Mouse (Mus musculus) gastrocnemius, adult 8-10 months (tissue): ENCODE results near the gene Ceacam9. TPM values are rescaled to one million over a fixed set of nuclear protein-coding genes. Genes with fewer than 3 reads are reported as not detected.
"Not testable (repeated sequence)": the region's sequence is repeated elsewhere in the genome, so short reads cannot be mapped to it uniquely, and the experiment has no call there.

Experiments used
- DNase-seq, 2 experiments: peaks; one replicate each; pipeline ENCODE4 v3.0.0; 2022; ENCODE audit warnings: low spot score in 2 of 2
- total RNA-seq, 4 experiments: library from RNA; stranded (reverse); gene quantifications; 2 replicates each; pipeline ENCODE4 v1.2.4; 2022

The Ceacam9 gene
- not detected for total RNA-seq

DNA sequence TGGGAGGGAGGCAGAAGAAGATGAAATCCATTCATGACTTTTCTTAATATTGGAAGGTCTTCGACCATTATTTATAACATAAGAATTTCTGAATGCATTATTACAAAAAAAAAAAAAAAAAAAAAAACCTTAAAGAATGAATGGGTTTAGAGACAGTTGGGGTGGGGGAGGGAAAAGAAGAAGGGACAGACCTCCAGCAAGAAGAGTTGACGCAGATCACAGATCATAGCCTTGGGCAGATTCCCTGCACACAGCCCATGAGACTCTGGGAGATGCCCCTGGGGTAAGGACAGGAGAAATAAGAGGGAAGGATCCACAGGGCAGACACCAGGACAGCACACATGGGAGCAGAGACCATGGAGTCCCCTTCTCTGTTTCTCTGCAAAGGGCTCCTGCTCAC lies at the start of gene Ceacam9:
Gene Ceacam9, plus strand, starts transcription at position 301 of the 400 bp plus-strand sequence.
- DNase-seq = no peak

DNA sequence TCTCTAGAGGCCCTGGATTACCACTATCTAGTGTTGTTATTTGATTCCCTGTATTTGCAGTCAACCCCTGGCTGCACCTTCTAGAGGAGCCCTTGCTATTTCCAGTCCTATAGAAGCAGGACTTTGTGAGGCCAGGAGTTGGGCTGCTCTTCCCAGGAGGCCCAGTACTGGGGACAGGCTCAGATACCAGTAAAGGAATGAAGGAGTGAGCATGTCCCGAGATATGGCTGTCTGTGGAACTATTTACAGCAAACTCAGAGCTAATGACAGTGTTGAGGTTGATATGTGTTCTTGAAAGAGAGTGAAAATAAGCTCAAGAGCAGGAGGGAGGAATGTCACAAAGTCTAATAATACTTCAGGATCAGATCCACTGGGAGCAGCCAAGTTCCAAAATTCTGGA lies 47.9 kb upstream of the Ceacam9 start:
- DNase-seq = no peak

DNA sequence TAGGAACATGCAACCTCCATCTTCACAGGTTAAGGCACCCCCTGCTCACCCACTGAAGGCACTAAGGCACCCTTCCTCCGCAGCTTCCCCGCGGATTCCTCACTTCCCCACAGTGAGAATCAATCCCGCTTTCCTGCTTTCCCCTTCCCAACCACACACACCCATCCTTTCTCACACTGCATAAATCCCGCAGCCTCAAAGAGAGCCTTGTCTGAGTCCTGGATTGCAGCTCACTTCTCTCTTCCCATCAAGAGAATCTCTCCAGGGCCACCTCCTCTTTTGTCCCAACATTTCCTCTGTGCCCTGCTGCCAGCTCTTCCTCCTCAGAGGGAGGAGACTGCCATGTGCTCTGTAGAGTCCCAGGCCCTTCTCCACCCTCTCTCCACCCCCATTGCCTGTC lies 47.0 kb upstream of the Ceacam9 start:
- not testable (repeated sequence) for DNase-seq

DNA sequence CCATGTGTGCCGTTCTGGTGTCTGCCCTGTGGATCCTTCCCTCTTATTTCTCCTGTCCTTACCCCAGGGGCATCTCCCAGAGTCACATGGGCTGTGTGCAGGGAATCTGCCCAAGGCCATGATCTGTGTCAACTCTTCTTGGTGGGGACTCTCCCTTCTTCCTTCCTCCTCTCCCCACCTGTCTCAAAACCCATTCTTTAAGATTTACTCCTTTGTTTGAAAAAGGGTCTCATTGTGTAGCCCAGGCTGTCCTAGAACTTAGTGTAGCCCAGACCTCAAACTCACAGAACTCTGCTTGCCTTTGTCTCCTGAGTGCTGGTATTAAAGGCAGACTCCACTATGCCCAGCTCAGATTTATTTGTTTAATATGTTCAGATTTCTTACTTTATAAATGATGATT lies 46.1 kb upstream of the Ceacam9 start, which contains the start of gene Ceacam15:
Gene Ceacam15, minus strand, starts transcription at position 101 of the 400 bp plus-strand sequence.
- no peak for DNase-seq

DNA sequence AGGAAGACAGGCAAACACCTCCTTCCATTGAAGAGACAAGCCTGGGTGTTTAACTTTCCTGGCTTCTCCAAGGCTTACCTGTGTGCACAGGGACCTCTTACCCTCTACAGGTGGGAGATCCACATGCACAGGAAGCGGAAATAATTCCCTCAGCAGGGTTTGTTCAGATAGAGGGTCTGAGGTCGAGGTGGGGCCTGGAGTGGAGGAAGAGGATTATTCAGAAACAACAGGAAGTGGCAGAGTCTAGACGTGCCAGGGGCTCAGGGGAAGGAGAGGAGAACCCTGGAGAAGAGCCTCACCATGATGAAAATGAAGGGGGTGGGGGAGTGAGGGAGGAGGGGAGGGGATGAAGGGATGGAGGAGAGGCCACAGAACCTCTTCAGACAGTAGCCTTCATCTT lies 41.5 kb upstream of the Ceacam9 start:
- not testable (repeated sequence) for DNase-seq

DNA sequence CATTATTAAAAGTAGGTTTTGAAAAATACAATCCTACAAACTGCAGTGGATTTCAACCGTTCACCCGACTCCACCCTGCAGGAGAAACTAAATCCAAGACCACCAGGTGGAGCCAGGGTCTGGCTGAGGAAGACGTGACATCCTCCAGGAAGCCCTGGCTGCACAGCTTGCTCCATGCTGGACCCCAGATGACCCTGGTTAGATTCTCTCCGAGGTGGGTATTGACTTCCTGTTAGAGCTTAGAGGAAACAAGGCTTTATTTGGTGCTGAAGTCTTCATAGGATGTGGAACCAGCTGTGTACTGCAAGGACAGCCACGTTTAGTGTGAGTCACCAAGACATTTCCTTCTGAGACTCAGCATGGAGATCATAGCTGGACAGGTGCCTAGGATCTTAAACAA lies 32.5 kb upstream of the Ceacam9 start:
- no peak for DNase-seq

DNA sequence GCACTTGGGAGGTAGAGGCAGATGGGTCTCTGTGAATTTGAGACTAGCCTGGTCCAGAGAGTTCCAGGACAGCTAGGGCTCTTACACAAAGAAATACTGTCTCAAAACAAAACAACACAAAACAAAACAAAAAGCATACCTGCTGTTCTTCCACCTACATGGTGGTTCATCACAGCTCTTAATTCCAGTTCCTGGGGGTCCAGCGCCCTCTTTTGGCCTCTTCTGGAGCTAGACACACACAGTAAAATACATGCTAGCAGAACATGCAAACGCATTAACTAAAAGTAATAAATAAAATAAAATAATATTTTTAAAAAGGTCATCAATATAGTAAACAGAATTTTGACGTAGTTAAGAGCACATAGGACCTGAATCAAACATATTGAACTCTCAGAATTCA lies 26.7 kb upstream of the Ceacam9 start:
- peak in 1 of 2 experiments; percentile 34 for DNase-seq

DNA sequence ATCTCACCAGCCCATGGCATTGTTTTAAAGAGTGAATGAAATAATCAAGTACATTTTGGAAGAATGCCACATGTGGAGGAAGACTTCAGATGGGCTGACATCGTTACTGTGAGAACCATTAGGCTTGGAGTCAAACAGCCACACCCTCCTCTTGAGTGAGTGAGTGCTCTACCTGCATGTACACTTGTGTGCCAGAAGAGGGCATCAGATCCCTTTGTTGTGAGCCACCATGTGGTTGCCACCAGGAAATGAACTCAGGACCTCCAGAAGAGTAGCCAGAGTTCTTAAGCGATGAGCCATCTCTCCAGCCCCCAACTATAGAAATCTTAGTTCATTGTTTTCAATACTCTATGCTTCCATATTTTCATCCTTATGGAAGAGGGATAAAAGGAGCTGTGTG lies 22.7 kb upstream of the Ceacam9 start:
- DNase-seq = no peak

DNA sequence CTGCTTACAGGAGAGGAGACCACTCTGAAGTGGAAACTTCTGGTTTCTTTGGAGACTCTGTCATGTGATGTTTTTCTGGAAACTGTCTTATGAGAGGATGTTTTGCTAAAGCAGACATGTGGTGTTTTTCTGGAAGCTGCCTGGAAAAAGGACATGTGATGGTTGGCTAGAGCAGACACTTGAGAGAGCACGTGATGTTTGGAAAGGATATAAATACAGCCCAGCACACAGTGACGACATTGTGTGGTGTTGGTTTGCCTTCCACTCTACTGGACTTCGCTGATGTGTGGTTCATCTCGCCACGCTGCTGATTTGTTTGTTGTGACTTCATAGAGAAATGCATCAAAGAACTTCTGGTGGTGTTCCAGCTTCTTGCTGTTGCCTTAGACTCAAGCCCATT lies 21.1 kb upstream of the Ceacam9 start:
- no peak for DNase-seq

DNA sequence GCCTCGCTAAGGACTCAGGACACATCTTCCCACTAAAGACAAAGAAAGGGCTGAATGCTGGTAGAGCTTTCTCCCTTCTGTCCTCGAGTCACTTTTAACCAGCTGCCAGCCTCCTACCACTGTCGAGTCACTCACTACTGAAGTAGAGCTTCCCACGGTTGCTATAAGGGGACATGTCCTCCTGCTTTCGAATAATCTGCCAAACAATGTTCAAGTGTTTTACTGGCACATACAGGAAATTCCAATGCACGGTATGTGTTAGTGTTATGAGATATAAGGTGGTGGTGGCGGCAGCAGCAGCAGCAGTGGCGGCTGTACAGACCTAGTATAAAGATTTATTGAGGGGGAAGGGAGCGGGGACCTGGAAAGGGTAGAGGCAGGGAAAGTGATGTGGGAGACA lies 15.3 kb upstream of the Ceacam9 start:
- no peak for DNase-seq

DNA sequence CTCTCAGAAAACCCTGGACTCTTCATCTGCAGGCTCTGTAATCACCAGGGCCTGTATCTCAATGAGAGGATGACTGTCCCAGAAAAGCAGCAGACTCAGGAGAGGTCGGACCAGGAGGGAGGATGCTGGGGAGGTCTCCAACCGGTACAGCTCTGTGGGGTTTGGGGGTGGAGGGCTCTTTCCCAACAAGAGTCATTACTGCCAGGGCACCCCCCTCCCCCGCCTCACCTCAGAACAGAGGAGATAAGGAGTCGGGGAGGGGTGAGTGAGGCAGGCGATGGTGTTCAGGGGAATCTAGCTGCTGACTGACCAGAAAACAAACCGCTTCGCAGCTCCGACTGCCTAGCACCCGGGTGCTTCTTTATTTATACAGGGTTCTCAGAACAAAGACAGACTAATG lies 13.5 kb upstream of the Ceacam9 start:
- DNase-seq = no peak

DNA sequence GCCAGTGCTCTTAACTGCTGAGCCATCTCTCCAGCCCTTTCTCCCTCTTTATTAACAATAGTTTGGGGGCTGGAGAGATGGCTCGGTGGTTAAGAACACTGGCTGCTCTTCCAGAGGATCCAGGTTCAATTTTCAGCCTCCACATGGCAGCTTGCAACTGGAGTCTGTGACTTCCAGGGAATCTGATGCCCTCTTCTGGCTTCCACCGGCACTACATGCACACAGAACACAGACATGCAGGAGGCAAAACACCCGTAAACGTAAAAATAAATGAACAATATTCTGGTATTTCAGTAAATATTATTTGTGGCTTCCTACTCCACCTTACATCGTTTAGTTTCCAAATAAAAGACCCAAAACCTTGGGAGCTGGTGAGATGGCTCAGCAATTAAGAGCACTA lies 11.1 kb upstream of the Ceacam9 start:
- no peak for DNase-seq

DNA sequence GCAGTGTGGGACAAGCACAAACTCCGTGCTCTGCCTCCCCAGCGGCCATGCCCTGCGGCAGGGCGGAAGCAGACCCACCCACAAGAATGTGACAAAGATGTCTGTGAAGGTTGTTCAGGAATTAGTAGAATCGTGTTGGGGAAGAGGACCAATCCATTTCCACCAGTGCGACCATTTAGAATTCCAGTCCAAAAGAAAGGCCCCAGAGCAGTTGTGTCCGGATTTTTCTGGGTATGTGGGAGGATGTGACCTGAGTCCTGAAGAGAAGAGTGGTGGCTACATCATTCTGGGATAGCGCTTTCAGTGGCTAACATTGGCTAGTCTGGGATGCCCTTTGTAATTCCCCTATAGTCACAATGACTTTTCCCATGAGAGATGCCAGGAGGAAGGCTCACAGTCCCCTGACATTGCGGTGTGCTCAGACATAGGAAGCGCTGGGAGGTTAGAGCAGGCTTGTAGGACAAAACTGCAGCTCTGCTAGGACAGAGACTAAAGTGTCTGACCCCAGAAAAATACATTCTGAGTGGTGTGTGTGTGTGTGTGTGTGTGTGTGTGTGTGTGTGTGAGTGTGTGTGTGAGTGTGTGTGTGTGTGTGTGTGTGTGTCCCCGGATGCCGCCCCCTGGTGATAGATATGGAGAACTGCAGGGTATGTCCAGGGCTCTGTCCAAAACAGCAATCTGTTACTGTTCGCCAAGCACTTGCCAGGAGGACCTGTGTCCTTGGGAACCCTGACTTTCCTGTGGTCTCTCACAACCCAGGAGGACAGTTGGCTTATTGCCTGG lies 8.9 kb upstream of the Ceacam9 start:
- no peak for DNase-seq

DNA sequence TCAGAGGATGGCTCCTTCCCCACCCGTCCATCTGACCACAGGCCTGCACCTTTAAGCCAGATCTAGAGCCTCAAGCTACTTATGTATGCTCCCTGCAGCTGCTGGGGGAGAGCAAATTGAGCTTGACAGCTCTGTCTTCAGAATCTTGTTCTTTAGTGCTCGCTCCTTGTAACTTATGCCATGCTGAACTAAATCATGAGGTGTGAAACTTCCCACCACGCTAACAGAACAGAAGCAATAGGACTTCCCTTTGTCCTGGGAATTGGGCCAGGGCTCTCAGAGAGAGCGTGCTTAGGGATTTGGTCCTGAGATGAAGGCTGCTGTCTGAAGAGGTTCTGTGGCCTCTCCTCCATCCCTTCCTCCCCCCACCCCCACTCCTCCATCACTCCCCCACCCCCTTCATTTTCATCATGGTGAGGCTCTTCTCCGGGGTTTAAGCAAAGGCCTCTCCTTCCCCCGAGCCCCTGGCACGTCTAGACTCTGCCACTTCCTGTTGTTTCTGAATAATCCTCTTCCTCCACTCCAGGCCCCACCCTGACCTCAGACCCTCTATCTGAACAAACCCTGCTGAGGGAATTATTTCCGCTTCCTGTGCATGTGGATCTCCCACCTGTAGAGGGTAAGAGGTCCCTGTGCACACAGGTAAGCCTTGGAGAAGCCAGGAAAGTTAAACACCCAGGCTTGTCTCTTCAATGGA lies 5.1 kb upstream of the Ceacam9 start:
- DNase-seq = not testable (repeated sequence)

DNA sequence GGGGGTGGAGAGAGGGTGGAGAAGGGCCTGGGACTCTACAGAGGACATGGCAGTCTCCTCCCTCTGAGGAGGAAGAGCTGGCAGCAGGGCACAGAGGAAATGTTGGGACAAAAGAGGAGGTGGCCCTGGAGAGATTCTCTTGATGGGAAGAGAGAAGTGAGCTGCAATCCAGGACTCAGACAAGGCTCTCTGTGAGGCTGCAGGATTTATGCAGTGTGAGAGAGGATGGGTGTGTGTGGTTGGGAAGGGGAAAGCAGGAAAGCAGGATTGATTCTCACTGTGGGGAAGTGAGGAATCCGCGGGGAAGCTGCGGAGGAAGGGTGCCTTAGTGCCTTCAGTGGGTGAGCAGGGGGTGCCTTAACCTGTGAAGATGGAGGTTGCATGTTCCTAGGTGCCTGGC lies 761 bp downstream of the Ceacam9 start:
- DNase-seq = not testable (repeated sequence)

DNA sequence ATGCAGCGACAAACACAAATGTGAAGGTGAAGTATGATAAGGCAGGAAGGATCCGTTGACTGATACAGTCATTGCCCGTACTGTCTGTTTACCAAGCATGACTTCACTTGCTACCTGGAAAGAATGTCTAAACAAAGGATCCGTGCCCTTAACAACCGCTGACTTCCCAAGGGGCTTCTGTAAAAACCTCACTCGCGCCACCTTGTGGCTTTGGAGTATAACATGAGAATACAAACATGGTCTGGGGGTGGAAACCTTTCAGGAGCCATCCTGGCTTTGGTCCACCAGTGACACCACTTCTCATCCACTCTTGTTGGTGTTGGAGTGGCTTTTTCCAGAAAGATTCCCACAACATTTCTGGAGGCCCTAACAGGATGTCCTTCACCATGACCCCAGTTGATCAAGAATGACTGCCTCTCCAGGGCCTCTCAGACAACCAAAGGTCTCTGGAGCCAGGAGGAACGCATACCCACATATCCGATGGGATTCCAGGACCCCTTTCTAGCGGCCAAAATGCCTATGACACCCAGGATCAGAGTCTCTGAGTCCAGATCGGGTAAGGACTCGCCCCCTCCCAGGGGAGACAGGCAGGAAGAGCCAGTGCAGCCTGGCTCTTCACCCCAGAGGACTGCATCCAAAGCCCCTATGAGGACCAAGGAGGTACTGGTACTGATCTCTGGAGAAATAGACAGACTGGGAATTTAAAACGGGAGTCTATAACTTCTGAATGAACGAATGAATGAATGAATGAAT lies 7.0 kb downstream of the Ceacam9 start:
- DNase-seq = peak; percentile 30 to 38

DNA sequence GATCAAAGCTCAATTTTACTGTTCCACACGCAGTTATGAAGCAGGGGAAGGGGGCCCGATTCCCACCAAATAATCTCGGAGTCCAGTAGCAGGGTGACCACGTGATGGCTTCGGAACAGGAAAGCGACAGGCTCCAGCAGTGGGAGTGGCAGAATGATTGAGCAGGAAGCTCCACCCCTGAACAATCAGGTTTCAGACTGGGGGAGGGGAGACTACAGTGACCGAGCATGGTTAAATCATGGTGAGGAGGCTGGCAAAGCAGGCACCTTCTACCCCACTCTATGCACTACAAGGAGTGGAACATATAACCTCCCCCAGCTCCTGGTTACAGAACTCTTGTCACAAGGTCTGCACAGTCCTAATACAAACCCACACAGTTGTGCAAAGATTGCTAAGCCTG lies 7.8 kb downstream of the Ceacam9 start:
- not testable (repeated sequence) for DNase-seq

DNA sequence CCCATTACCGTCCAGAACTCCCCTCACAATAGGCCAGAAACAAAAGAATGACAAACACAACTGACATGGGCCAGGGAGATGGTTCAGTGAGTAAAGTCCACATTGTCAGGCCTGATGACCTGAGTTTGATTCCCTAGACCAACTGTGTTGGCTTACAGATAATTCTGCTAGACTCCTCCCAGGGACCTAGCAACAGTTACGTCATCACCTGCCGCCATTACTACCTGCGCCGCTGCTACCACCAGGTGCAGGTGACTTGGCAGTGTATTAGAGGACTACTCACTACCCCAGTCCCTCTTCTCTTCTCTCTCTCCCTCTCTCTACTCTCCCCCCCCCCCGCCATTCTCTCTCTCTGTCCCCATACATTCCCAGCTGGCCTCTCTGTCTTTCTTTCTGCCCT lies 9.1 kb downstream of the Ceacam9 start:
- no peak for DNase-seq

DNA sequence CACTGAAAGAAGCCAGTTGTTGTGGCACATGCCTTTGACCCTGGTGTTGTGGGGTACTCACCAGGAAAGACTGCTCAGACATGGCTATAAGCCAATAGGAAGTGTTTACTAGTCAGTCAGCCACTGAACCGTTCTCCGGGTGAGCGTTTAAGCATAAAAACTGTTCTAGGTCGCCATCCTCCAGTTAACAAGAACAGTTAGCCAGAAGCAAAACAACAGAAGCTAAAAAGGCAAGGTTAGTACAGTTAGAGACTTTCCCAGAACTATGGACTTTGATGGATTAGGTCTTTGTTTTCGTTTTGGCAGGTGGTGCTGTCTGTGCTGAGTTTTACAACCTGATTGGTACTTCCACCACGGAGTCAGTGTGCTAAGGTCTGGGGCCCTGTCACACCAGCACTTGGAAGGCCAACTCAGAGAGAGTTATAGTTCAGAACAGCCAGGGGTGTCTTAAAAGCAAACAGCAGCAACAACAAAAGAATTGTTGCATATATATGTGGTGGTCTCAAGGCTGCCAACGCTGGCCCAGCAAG lies 10.2 kb downstream of the Ceacam9 start:
- DNase-seq = no peak

DNA sequence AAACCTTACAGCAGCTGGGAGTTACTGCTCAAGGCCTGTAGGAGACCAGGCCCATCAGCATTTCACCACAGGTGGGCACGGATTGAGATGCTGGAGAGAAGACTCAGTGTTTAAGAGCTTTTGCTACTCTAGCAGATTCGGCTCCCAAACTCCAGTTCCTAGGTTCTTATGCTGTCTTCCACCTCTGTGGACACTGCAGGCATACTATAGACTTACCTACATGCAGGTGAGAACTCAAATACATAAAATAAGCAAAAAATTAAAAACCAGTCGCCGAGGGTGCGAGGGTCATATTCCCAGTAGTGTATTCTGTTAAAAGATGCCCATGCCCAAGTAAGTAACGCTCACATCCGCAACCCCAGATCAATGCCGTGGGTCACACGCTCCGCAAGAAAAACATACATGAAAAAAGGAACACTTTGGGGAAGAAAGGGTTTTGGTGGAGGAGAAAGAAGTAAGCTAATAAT lies 15.9 kb downstream of the Ceacam9 start:
- no peak for DNase-seq

DNA sequence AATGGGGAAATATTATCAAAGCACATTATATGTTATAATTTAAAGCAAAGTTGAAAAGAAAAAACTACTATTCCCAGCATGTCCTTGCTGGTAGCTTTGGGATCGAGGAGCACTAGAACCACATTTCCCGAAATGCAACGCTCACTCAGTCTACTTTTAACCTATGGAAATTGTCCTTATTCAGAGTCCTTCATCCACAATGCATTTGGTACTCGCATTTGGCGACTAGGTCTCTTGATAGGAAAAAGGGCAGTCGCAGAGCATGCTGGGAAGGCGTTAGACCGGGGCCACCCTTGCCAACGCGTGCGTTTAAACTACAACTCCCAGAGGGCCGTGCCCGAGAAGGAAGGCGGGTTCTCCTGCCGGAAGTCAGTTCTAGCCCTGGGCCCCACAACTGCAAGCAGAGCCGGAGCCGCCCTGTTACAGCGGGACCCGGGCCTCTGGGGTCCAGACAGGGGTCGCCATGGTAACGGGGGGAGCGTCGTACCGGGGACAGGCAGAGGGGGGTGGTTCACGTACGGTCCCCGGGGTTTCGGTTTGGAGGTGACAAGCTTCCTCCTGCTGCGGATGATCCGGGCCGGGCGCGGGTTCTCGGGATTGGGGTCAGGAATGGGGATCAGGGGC lies 16.5 kb downstream of the Ceacam9 start, which contains the start of gene Ap2s1:
Gene Ap2s1, plus strand, starts transcription at position 338 of the 624 bp plus-strand sequence.
- DNase-seq = peak; percentile 94 to 96
